Mouse (Mus musculus): ENCODE measurements around the gene Foxq1. TPM values are rescaled to one million over a fixed set of nuclear protein-coding genes. Genes with fewer than 3 reads are reported as not detected.

The Foxq1 gene
- total RNA-seq, 2 experiments from 2014 or later: 1.9 to 2.0 TPM

DNA sequence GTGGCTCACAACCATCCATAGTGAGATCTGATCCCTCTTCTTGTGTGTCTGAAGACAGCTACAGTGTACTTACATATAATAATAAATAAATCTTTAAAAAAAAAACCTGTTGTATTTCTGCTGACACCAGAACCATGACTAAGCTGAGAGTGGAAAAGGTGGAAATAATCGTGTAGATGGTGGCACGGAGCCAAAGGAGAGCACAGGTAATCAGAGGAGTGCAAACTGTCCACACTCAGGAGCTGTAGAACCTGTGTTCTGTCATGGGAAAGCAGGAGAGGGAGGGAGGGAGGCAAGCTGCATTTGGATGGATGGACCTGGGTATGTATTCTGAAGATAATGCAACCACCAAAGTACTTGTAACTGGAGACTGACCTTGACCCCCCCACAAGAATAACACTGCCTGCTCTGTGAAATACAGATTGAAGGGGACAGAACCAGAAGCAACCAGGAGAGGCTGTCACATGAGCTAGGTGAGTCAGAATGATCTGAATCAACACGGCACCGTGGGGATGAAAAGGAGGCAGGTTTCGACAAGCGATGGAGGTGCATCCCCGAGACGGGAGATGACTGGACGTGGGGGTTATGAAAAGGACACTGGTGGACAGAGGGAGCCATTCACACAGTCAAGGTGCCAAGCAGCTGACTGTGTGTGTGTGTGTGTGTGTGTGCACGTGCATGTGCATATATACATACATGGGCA is 17.0 kb downstream of the Foxq1 start:
- DNase-seq: no peak

DNA sequence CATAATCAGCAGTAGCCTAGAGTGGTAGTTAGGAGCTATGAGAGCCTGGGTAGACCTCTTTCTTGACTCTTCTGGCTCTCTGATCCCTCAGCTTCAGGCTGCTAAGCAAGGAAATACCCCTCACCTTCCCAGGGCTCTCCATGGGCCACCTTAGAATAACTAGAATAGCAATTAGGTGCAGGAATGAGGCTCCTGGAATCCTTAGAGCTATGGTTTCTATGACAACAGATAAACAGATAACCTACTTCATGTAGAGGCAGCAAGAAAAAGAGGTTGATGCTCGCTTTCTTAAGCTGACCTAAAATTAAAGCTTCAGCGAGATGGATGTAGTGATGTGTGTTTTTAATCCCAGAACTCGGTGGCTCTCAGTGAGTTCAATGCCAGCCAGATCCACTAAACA is 18.7 kb downstream of the Foxq1 start:
- no peak for DNase-seq

- DNase-seq: no peak
These were observed 20.8 kb downstream of the Foxq1 start for GRCm38 (mm10) chr13:31576696-31577095.

- DNase-seq: no peak
These were observed 21.6 kb downstream of the Foxq1 start for GRCm38 (mm10) chr13:31577576-31577975.

- no peak for DNase-seq
These were observed 22.5 kb downstream of the Foxq1 start for GRCm38 (mm10) chr13:31578389-31578788.

DNA sequence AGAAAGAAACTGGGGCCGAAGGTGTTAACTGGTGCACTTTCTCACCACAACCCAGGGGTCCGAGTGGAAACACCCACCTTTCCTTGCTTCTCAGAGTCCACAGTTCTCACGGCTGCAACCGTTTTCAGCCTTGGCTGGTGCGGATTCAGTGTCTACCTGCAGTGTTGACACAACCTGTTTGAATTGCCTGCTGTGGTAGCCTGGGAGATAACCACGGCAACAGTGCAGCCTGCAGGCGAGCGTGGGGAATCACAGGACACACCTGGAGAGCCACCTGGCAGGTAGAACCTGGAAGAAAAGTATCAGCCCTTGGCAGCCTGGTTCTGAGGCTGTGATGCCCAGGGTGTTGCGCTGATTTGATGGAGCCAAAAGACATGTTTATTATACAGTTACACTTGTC is 23.9 kb downstream of the Foxq1 start:
- DNase-seq: no peak

DNA sequence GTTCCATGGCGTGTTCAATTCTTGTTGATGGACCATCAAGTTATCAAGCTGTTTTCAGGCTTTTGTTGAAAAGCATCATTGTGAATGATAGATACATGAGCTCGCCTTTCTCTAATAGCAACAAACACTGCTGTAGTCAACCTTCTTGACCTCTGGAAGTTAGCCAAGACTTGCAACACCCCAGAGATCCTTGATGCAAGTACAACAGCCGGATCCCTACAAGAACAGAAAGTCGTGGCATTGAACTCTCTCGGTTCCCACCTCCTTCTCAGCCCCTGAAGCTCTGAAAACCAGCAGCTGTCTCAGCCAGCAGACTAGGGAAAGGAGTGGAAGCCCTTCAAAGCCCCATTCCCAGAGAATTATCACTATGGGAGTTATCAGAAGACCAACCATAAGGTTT is 31.4 kb downstream of the Foxq1 start:
- DNase-seq: no peak

GRCm38 (mm10) chr13:31599576-31599975 is 43.6 kb downstream of the Foxq1 start:
- DNase-seq: no peak

DNA sequence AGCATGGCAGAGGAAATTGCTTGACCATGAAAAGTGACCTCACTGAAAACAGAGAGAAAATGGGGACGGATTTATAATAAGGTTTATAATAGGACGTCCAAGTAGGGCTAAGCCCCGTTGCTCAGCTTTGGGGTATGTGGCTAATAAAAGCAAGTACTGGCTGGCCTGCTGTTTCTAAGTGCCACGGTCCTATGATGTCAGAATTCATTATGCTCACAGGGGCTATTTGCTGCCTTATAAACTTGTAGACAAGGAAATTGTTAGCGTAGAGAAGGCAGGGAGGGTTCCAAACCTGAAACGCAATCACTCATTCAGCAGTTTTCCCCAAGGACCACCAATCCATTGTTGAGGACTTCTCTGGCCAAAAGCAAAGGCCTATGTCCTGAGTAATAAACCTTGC is 48.0 kb downstream of the Foxq1 start:
- DNase-seq: no peak

Other genes with a start within 250 kb of the Foxq1 start
- gene A530084C06Rik, start 3.2 kb downstream of the Foxq1 start, total RNA-seq (2021): under 1 TPM; 0.68 to 0.95 TPM
- 1 to 10 TPM; 4.7 to 4.8 TPM for gene Foxf2, start 69.7 kb downstream of the Foxq1 start, total RNA-seq (2021)

Measured in layer of hippocampus, postnatal 36 days (tissue).